Mouse (Mus musculus): Measurements from ENCODE around the gene Trio.

The Trio gene

DNA sequence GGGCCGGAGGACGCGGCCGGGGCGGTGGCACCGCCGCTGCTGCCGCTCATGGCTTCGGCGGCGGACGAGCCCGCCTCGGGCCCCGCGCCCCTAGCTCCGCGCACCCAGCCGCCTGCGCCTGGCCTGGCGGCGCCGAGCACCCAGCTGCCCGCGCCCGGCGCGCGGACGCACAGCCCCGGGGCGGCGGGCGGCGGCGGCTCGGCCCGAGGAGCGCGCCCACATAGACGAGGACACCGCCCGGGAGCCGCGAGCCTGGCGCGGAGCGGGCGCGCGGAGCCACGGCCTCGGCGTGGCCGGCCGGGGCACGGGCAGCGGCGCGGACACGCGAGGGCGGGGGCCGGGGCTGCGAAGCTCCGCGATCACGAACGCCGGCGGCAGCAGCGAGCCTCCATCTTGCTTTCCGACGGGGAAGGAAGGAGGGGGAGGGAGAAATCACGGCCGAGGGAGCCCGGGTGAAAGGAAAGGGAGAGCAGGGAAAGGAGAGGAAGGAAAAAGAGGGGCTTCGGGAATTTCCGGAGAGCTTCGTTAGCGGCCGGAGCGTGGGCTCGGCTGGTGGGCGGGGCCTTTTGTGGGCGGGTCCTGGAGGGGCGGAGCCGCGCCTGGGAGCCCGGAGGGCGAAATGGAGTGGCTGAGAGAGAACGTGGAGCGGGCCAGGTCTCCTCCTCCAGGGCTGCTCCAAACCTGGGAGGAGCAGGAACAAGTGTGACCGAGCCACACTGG is at the start of gene Trio:
Gene Trio (minus strand): TSS at position 402 of the 720 bp plus-strand sequence.
- DNase-seq (ENCODE audit: extremely low read depth, low read depth), result no peak

DNA sequence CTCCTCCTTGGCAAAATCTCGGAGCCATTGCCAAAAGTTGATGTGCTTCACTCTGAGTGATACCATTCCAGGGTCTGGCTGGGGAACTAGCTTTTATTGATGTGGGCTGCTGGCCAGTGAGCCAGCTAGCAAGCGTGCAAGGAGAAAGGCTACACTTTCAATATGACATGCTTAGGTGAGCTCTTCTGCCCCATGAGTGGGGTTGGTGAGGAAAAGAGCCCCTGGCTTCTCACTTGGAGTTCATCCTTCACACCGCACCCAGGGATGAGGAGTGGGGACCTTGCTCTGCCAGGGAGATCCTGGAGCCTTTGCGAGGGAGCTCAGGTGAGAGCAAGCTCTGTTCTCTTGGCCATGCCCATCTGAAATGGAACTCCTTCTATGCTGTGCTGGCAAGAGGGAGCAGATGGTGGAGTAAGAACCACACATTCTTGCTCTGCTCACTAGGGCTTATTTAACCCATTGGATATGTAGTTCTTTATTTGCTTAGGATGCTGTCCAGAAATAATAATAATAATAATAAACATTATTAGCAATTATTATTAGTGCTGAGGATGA is 48.8 kb upstream of the Trio start:
- DNase-seq (ENCODE audit: extremely low read depth, low read depth), result no peak

DNA sequence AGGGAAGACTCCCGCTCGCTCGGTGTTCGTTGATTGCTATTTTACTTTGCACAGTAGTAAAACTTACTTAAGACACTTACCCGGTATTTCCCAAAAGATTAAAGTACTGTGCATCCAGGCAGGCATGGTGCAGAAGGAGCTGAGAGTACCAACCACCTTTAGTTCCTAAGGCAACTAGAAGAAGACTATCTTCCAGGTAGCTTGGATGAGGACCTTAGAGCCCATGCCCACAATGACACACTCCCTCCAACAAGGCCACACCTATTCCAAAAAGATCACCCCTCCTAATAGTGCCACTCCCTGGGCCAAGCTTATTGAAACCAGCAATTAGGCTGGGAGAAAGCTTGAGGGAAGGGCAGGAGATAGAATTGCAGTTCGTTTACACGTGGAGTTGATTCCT is 46.0 kb upstream of the Trio start:
- no peak for DNase-seq (ENCODE audit: extremely low read depth, low read depth)

- no peak for DNase-seq (ENCODE audit: extremely low read depth, low read depth)
Measured at GRCm38 (mm10) chr15:28070771-28071419, 45.2 kb upstream of the Trio start.

- no peak for DNase-seq (ENCODE audit: extremely low read depth, low read depth)
Measured at GRCm38 (mm10) chr15:28070221-28070620, 44.6 kb upstream of the Trio start.

DNA sequence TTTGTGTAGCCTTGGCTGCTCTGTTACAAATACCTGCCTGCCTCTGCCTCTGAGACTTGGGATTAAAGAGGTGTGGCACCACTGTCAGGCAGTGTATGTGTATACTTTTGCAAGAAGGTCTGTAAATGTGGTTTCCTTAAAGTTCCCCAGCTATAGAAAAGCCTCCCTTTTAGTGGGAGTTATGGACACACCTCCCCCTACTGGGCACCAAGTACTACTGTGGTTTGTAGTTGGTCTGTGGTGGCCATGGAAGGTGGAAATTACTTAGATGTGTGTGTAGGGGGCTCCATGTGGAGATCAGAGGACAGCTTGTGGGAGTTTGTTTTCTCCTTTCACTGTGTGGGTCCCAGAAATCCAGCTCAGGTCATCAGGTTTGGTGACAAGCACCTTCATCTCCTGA is 41.7 kb upstream of the Trio start:
- no peak for DNase-seq (ENCODE audit: extremely low read depth, low read depth)

DNA sequence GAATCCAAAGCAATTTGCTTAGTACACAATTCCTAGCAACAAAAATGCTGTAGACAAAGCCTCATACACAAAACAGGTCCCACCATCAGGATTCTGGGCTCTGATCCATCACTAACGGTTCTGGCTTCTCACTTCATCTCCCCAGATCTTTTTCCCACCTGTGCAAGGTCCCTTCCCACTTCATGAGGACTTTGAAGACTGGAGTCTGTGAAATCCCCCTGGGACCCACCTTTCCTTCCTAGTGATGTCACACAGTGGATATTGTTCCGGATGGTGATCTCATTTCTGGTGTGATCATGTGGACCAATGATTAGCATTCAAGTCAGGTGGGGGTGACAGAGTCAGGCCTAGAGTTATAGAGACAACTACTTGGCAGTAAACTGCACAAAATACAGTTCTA is 40.8 kb upstream of the Trio start:
- DNase-seq (ENCODE audit: extremely low read depth, low read depth), result no peak

GRCm38 (mm10) chr15:28065572-28065971 is 39.9 kb upstream of the Trio start:
- no peak for DNase-seq (ENCODE audit: extremely low read depth, low read depth)

DNA sequence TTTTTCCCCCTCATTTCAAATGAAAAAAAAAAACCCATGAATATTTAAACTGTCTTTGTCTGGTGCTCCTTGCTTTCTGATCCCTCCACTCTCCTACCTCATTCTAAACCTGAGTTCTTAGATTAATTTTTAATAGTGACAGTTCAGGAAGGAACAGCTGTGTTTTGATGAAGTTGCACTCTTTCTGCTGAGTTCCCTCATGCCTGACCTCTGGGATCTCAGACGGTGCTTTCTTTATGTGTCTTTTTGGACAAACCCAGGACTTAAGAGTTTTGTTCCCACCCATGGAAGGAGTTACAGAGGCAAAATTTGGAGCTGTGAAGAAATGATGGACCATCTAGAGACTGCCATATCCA is 39.1 kb upstream of the Trio start:
- no peak for DNase-seq (ENCODE audit: extremely low read depth, low read depth)

- DNase-seq (ENCODE audit: extremely low read depth, low read depth), result no peak
Measured at GRCm38 (mm10) chr15:28064081-28064732, 38.6 kb upstream of the Trio start.

- DNase-seq (ENCODE audit: extremely low read depth, low read depth), result no peak
Measured at GRCm38 (mm10) chr15:28063466-28063865, 37.8 kb upstream of the Trio start.

GRCm38 (mm10) chr15:28062016-28062415 is 36.4 kb upstream of the Trio start:
- DNase-seq (ENCODE audit: extremely low read depth, low read depth), result no peak

DNA sequence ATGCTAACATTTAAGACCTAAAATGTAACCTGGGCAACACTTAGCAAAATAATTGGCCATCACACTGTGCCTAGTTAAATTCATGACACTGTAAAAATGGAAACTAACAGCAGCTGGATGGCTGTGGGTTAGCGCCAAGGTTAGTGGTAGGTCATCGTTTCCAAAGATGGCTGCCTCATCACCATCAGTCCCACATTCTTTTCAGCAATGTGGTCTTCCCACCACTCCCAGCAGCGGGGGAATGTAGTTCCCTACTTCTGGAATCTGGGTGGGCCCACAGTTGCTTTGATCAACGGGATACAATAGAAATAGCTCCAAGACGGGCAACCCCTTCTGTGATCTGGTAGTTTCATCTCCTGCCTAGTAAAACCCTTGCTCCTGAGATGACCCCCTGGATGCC is 35.3 kb upstream of the Trio start:
- no peak for DNase-seq (ENCODE audit: extremely low read depth, low read depth)

DNA sequence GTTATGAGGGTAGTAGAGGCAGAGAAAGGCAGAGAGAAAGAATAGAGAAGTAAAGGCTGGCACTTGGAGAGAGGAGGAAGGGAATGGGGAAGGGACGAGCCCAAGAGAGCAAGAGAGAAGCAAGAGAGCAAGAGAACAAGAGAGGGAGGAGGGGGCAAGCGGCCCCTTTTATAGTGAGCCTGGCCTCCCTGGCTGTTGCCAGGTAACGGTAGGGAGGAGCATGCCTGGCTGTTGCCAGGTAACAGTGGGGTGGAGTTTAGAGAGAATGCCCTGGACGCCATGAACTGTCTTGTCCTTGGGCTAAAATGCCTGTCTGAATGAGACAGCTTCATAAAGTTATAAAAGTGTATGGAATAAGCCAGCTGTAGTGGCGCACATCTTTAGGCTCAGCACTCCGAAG is 34.8 kb upstream of the Trio start:
- DNase-seq (ENCODE audit: extremely low read depth, low read depth), result no peak

DNA sequence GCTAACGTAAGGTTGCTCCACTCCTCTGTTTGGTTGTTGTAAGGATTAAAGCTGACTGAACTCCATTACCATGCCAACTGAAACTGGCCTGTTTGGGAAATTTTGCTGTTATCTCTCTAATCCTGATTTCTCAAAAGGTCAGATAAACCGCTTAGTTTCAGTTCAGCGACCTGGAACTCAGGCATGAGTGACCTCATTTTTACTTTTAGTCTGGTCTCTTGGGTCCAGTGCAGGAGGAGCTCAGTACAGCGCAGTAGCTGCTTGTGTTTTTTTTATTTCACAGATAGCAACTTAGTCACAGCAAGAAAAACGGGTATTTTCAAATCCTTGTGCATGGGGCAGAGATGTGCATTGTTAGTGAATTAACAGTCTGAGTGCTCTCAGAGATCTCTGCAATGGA is 31.9 kb upstream of the Trio start:
- DNase-seq (ENCODE audit: extremely low read depth, low read depth), result no peak

DNA sequence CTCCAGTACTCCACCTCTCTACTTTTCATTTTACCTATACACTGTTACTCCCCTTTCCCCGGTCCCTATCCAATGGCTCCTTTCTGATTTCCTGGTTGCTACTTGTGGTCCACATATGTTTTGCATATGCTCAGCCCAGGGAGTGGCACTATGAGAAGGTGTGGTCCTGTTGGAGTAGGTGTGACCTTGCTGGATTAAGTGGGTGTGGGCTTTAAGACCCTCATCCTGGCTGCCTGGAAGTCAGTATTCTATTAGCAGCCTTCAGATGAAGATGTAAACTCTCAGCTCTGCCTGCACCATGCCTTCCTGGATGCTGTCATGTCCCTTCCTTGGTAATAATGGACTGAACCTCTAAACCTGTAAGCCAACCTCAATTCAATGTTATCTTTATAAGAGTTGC is 29.1 kb upstream of the Trio start:
- no peak for DNase-seq (ENCODE audit: extremely low read depth, low read depth)

DNA sequence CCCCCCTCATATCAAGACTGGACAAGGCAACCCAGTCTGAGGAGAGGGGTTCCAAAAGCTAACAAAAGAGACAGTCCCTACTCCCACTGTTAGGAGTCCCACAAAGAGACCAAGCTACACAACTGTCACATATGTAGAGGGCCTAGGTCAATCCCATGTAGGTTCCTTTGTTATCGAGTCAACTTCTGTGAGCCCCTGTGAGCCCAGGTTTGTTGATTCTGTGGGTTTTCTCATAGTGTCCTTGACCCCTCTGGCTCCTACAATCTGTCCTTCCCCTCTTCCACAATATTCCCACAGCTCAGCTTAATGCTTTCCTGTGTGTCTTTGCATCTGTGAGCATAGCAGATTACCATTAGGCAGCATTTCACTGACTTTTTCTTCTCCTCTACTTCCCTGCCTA is 28.5 kb upstream of the Trio start:
- no peak for DNase-seq (ENCODE audit: extremely low read depth, low read depth)

DNA sequence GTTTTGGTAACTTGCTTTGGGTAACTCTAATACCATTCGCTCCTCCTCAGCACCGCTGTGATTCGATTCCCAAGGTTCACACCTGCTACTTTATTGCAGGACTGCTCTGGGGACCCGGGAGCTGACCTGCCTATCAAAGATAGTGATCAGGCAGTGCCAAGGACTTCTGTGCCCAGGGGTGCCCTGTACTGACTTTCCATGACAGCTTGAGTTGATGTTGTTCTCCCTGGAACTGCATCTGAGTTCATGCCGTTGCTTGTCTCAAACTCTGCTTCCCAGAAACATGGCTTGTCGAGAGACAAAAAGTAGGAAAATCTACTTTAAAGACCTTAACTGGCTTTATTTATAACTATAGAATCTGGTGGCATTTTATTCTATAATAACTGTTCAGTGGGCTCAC is 27.6 kb upstream of the Trio start:
- no peak for DNase-seq (ENCODE audit: extremely low read depth, low read depth)

GRCm38 (mm10) chr15:28051811-28052210 is 26.2 kb upstream of the Trio start:
- DNase-seq (ENCODE audit: extremely low read depth, low read depth), result no peak

DNA sequence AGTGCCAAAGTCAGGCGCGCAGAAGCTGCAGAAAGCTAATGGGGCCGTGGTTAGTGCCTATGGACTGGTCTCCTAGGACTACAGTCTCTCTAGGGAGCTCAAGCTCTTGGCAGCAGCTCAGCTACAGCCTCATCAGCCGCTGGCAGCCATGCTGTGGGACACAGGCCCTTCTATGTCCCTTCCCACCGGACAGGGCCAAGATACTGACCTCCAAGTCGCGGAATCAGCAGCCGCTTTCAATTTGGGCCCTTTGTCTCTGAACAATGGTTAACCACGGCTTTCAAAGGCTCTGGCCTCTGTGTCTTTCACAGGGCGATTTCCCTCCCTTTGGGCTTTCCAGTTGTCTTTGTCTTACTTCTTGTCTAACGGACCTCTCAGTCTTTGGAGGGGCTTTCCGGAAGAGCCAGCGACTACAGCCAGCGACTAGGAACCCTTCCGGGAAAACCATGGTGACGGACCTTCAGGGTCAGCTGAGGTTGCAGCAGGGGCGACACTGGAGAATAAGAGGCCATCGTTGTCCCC is 25.5 kb upstream of the Trio start:
- no peak for DNase-seq (ENCODE audit: extremely low read depth, low read depth)

- DNase-seq (ENCODE audit: extremely low read depth, low read depth), result no peak
Measured at GRCm38 (mm10) chr15:28047711-28048110, 22.1 kb upstream of the Trio start.

GRCm38 (mm10) chr15:28041158-28041865 is 15.7 kb upstream of the Trio start:
- DNase-seq (ENCODE audit: extremely low read depth, low read depth), result no peak
